Mouse (Mus musculus): ENCODE measurements around the gene Aagab. TPM values are rescaled to one million over a fixed set of nuclear protein-coding genes. Genes with fewer than 3 reads are reported as not detected.

The Aagab gene
- total and polyA plus RNA-seq, 3 experiments = 16.1 to 27.4 TPM; not detected in 1

GRCm38 (mm10) chr9:63613569-63613968 lies 11.1 kb downstream of the Aagab start:
- Histone ChIP-seq H3K4me1 (ENCODE audit: control insufficient read depth in 1 of 2, insufficient read depth in 2 of 2, low read length in 2 of 2) (peaks cover 0 to 5% of the 10 kb centered on the region in 2 experiments; a peak in 1 of 4 replicates), H3K9me3 (replicated peaks; ENCODE audit: insufficient read depth, low read length) (no peaks in the 10 kb centered on the region), H3K9ac (ENCODE audit: control insufficient read depth, low read depth, low read length, poor library complexity, severe bottlenecking) (no peak overlapping the region), H3K36me3 (ENCODE audit: control insufficient read depth in 1 of 2, insufficient read depth in 2 of 2, low read length in 2 of 2) (peaks cover 1 to 8% of the 10 kb centered on the region in 2 experiments; a peak in 3 of 4 replicates), H3K27ac (ENCODE audit: control insufficient read depth, low read depth, low read length) (no peak overlapping the region), H3K79me2 (ENCODE audit: control insufficient read depth, insufficient read depth, low read length, poor library complexity) (peaks cover 27% of the 10 kb centered on the region; the same call in 1 of the 2 replicates), H3K4me3 (ENCODE audit: control insufficient read depth in 1 of 2, insufficient read depth in 1 of 2, low read depth in 2 of 2, low read length in 2 of 2) (no peak overlapping the region), H3K27me3 (ENCODE audit: control insufficient read depth in 1 of 2, insufficient read depth in 2 of 2, low read length in 2 of 2) (no peaks in the 10 kb centered on the region)
- peak; percentile 69 for DNase-seq (ENCODE audit: low read depth, low spot score)
- no peak for TF ChIP-seq KAT2A (conservative IDR thresholded peaks at IDR 0.05; ENCODE audit: low read depth, low read length)
- peak; percentile 34; the same call in 1 of the 2 replicates for TF ChIP-seq GATA1 (IDR thresholded peaks at IDR 0.05; ENCODE audit: low read depth, low read length)
- TF ChIP-seq TBP (IDR thresholded peaks at IDR 0.05; ENCODE audit: low read depth, low read length) = no peak
- no peak for TF ChIP-seq UBTF (IDR thresholded peaks at IDR 0.05; ENCODE audit: borderline replicate concordance, insufficient read depth, low read depth, low read length)

GRCm38 (mm10) chr9:63614018-63614985 lies 11.8 kb downstream of the Aagab start:
- peaks cover 25% of the 10 kb centered on the region; the same call in 1 of the 2 replicates for H3K79me2 ChIP-seq (ENCODE audit: control insufficient read depth, insufficient read depth, low read length, poor library complexity)
- no peak overlapping the region for H3K27ac ChIP-seq (ENCODE audit: control insufficient read depth, low read depth, low read length)
- no peak overlapping the region for H3K4me3 ChIP-seq (ENCODE audit: control insufficient read depth in 1 of 2, insufficient read depth in 1 of 2, low read depth in 2 of 2, low read length in 2 of 2)

GRCm38 (mm10) chr9:63617967-63618366 lies 15.5 kb downstream of the Aagab start:
- TF ChIP-seq GATA1 (IDR thresholded peaks at IDR 0.05; ENCODE audit: low read depth, low read length) (no peak), MEF2A (IDR thresholded peaks at IDR 0.05; ENCODE audit: extremely low read depth, insufficient replicate concordance, low read depth, low read length, poor library complexity, severe bottlenecking) (peak; percentile 67; the same call in 1 of the 2 replicates)
- no peaks in the 10 kb centered on the region for H3K9me3 ChIP-seq (replicated peaks; ENCODE audit: insufficient read depth, low read length)
- no peak overlapping the region for H3K4me3 ChIP-seq (ENCODE audit: control insufficient read depth in 1 of 2, insufficient read depth in 1 of 2, low read depth in 2 of 2, low read length in 2 of 2)
- H3K36me3 ChIP-seq (ENCODE audit: control insufficient read depth in 1 of 2, insufficient read depth in 2 of 2, low read length in 2 of 2) = peaks cover 6 to 8% of the 10 kb centered on the region in 2 experiments; a peak in 3 of 4 replicates
- H3K9ac ChIP-seq (ENCODE audit: control insufficient read depth, low read depth, low read length, poor library complexity, severe bottlenecking) = no peak overlapping the region
- peak; percentile 51 for DNase-seq (ENCODE audit: low read depth, low spot score)
- no peaks in the 10 kb centered on the region for H3K27me3 ChIP-seq (ENCODE audit: control insufficient read depth in 1 of 2, insufficient read depth in 2 of 2, low read length in 2 of 2)
- peaks cover 11% of the 10 kb centered on the region; the same call in 1 of the 2 replicates for H3K79me2 ChIP-seq (ENCODE audit: control insufficient read depth, insufficient read depth, low read length, poor library complexity)
- H3K4me1 ChIP-seq (ENCODE audit: control insufficient read depth in 1 of 2, insufficient read depth in 2 of 2, low read length in 2 of 2) = peaks cover 0 to 5% of the 10 kb centered on the region in 2 experiments; a peak in 1 of 4 replicates
- no peak overlapping the region for H3K27ac ChIP-seq (ENCODE audit: control insufficient read depth, low read depth, low read length)

More at GRCm38 (mm10) chr9:63614018-63614985, 11.8 kb downstream of the Aagab start:
- peaks cover 0 to 5% of the 10 kb centered on the region in 2 experiments; a peak in 1 of 4 replicates for H3K4me1 ChIP-seq (ENCODE audit: control insufficient read depth in 1 of 2, insufficient read depth in 2 of 2, low read length in 2 of 2)
- H3K9ac ChIP-seq (ENCODE audit: control insufficient read depth, low read depth, low read length, poor library complexity, severe bottlenecking) = no peak overlapping the region
- no peaks in the 10 kb centered on the region for H3K9me3 ChIP-seq (replicated peaks; ENCODE audit: insufficient read depth, low read length)
- TF ChIP-seq TCF12 (IDR thresholded peaks at IDR 0.05; ENCODE audit: low read depth, low read length) (no peak), MAX (IDR thresholded peaks at IDR 0.05; ENCODE audit: low read length) (no peak), MAZ (IDR thresholded peaks at IDR 0.05; ENCODE audit: low read depth, low read length) (no peak), GATA1 (IDR thresholded peaks at IDR 0.05; ENCODE audit: low read depth, low read length) (no peak), CHD1 (IDR thresholded peaks at IDR 0.05; ENCODE audit: low read depth, low read length) (no peak), RAD21 (IDR thresholded peaks at IDR 0.05; ENCODE audit: low read depth, low read length) (no peak), UBTF (IDR thresholded peaks at IDR 0.05; ENCODE audit: borderline replicate concordance, insufficient read depth, low read depth, low read length) (no peak)
- H3K27me3 ChIP-seq (ENCODE audit: control insufficient read depth in 1 of 2, insufficient read depth in 2 of 2, low read length in 2 of 2) = no peaks in the 10 kb centered on the region
- H3K36me3 ChIP-seq (ENCODE audit: control insufficient read depth in 1 of 2, insufficient read depth in 2 of 2, low read length in 2 of 2) = peaks cover 5 to 8% of the 10 kb centered on the region in 2 experiments; a peak in 3 of 4 replicates
- no peak for DNase-seq (ENCODE audit: low read depth, low spot score)
